Mouse (Mus musculus) urinary bladder, postnatal 36 days (tissue): ENCODE results near the gene Apoa2.
A peak's percentile ranks its signal among the peaks of the same experiment; 100 is the strongest.

Experiments
- DNase-seq, 2 experiments: peaks; one replicate each; pipeline ENCODE4 v3.0.0; 2022; ENCODE audit warnings: low spot score in 2 of 2, mixed read lengths in 1 of 2

Apoa2 gene

GRCm38 (mm10) chr1:171224857-171225256, at the start of gene Apoa2:
Gene Apoa2 (plus strand): TSS chr1:171225054.
- no peak for DNase-seq

- no peak for DNase-seq
Measured at GRCm38 (mm10) chr1:171179487-171180171, 45.2 kb upstream of the Apoa2 start.

- no peak for DNase-seq
Measured at GRCm38 (mm10) chr1:171183025-171183424, 41.8 kb upstream of the Apoa2 start.

DNA sequence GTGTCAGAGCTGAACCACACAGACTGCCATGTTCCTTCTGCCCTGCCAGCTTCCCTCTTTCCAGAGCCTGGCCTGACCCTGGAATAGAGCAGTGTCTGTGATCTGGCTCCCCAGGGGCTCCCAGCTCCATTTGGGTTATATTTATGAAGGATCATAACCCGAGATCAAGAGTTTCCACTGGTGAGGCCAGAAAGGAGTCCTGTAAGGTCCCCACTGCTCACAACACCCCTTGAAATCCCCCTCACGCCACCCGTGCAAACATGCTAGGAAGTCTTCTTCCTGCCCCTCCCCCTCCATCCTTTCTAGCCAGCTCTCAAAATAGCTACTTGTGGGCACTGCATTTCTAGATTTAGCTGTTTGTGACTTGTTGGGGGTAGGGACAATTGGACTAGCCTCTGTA, 41.2 kb upstream of the Apoa2 start:
- DNase-seq: no peak

- peak; percentile 64 to 69 for DNase-seq
Measured at GRCm38 (mm10) chr1:171184314-171184713, 40.5 kb upstream of the Apoa2 start.

DNA sequence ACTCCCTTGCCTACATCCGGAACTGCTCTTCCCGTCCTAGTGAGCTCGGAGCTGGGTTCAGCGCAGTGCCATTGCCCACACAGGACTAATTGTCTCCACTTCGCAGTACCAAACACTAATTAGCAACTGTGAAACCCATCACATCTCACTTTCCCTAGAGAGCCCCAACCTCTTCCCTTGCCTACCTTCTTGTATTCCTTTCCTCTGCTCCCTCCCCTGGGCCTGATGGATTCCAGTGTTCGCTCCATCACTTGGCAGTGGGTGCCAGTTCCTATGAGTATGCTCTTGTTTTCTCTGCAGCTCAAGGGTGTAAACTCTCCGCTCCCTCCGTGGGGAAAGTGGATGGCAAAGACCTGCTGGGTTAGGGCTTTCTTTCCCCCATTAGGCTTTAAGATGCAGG, 39.2 kb upstream of the Apoa2 start:
- no peak for DNase-seq

GRCm38 (mm10) chr1:171187851-171188700, 36.8 kb upstream of the Apoa2 start:
- no peak for DNase-seq

DNA sequence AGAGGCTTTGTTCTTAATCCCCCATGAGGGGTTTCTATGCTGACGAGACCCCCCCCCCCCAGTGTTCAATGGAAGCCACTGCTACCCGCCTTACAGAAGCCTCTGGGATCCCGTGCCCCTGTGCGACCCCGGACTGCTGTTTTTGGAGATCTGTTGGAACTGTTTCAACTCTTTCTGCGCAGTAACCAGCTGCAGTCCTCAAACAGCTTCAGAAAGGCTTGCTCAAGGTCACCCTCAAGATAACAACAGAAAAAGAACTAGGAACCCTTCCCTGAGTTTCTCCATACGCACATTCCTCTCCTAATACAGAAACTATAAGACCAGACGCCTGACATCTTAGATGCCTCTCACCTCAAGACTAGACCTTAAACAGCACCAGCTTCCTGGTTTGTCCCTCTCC, 35.8 kb upstream of the Apoa2 start:
- DNase-seq: no peak

DNA sequence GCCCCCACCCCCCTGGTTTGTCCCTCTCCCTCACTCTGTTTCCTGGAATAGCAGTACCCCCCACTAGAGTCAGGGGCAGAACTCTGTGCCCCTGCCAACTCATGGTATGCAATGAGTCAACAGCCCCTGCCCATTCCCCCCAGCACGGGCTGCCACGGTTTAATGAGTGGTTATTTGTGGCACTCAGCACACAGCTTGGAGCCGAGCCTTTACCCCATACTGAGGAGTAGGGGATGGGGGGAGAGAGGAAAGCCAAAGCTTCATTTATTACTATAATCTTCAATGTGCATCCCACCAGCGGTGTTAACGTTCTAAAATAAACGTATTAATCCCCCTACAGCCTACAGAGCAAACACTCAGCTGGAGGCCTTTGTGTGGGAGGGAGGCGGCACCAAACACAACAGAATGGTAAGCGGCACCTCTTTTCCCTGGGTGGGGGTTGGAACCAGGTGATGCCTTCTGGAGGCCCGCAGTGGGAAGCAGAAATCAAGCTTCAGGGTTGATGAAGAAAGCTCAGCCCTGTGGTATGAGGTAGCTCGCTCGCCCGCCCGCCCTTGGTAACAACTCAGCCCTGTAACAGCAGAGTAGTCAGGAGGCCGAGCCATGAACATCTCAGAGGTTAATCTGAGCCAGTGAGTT, 35.3 kb upstream of the Apoa2 start:
- no peak for DNase-seq

- DNase-seq: no peak
Measured at GRCm38 (mm10) chr1:171190832-171191231, 34.0 kb upstream of the Apoa2 start.

DNA sequence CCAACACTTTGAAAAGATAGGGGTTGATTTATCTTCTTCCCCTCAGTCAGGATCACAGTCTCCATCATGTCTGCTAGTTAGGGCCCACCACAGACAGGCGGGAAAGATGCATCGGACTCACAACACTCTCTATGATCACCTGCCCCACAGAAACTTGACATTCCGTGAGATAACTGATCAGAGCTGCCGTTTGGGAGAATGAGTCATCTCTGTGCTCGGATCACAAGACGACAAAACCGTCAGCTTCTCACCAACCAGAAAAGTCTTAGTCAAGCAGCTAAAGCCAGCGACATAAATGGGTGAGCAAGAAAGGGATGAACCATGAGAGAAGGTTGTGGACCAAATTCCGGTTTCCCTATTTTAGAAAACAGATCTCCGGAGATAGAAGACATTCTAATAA, 32.6 kb upstream of the Apoa2 start:
- no peak for DNase-seq

DNA sequence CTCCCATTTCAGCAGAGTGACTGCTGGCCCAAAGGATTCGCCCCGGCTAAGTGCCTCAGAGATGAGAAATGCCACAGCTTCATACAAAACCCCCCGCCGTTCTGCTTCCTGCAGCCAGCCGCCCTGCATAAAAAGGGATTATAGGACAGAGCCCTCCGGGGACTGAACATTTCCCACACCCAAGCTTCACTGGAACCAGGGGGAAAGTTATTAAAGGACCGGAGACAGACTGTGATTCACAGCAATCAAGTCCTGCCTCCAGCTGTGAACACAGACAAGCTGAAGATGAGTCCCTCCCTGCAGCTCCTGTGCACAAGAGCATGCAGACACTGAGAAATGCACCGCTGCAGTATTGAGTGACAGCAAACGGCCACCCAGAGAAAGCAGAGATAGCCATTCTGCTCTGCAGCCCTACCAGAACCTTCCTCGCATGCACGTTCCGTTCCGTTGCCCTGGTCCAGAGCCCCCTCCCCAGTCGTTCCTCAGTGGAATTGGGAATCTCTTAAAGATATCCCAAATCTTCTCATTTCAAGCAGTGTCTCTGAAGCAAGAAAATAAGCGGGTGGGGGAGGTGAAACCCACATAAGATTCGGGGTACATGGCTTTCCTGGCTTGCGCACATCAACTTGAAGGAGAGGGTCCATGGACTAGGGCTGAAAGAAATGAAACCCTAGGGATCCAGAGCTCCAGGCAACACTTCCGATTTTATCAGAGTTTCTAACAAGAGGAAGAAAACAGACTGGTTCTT, 31.6 kb upstream of the Apoa2 start:
- no peak for DNase-seq

GRCm38 (mm10) chr1:171193911-171194830, 30.7 kb upstream of the Apoa2 start:
- DNase-seq: no peak

GRCm38 (mm10) chr1:171195046-171195822, 29.6 kb upstream of the Apoa2 start:
- no peak for DNase-seq

DNA sequence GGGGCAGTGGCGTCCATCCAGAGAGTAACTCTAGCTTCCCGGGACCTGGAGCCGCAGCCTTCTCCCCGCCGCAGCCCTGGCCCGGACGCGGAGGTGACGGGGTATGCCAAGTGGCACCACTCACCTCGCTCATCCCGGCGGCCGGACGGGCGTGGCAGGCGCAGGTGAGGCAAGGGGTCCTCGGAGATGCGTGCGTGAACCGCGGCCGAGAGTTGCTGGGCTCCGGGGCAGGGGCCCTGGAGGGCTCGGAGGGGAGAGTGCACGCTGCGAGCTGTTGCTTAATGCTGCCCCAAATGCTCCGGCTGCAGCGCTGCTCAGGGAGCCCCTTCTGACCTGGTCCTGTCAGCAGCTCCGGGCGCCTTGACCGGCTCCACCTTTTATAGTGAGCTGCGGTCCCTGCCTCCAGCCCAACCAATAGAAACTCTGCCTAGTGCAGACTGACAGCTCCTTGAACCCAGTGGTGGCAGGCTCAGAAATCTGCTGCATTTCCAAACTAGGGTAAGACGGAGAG, 28.9 kb upstream of the Apoa2 start, which contains the start of gene Pcp4l1:
Pcp4l1 (minus strand) TSS at position 382 of the 511 bp plus-strand sequence.
- peak in 1 of 2 experiments; percentile 47 for DNase-seq

DNA sequence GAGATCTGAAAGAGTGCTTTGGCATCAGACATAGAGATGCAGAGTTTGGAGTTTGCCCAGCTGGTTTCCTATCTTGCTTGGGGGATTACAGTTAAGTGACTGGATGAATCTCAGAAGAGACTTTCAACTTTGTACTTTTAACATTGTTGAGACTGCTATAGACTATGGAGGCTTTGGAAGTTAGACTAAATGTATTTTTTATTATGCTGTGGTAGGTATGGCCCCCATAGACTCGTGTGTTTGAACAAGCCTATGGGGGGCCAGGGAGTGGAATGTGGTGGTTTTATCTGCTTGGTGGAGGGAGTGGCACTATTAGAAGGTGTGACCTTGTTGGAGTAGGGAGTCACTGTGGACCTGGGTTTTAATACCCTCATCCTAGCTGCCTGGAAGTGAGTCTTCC, 25.3 kb upstream of the Apoa2 start:
- DNase-seq: no peak

DNA sequence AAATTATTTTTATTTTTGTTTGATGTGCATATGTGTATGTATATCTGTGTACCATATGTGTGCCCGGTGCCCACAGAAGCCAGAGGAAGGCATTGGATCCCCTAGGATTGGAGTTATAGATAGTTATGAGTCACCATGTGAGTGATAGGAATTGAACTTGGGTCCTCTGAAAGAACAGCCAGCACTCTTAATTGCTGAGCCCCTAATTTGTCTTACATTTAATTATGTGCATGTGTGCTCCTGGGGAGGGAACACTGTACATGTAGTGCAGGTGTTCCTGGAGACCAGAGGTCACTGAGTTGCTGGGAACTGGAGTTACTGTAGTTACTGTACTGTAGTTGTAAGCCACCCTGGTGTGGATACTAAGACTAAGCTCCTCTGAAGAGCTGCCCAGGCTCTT, 24.1 kb upstream of the Apoa2 start:
- no peak for DNase-seq

GRCm38 (mm10) chr1:171203471-171204248, 21.2 kb upstream of the Apoa2 start:
- no peak for DNase-seq

DNA sequence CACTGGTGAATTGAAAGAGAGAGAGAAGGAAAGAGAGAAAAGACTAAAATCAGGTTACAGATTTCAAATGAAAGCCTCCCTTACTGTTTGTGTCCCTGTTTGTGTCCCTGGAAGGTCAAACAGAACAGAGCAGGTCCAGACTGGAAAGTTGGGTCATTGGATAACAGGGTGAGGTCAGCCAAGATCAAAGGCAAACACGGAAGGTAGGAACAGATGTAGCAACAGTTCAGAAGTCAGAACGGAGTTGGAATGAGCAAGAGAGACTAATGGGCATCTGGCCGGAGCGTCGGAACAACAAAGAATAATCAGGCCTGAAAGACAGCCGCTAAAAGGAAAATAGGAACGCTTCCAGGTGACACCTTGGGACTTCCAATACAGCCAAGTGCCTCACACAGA, 20.6 kb upstream of the Apoa2 start:
- no peak for DNase-seq
